Mouse (Mus musculus): Measurements from ENCODE around the gene Sft2d1.

GRCm38 (mm10) chr17:8277266-8277665, 33.6 kb upstream of the Sft2d1 start:
- no peak for TF ChIP-seq ZC3H11A (IDR thresholded peaks at IDR 0.05; ENCODE audit: borderline replicate concordance, low read depth, low read length)
- no peak for TF ChIP-seq CHD2 (IDR thresholded peaks at IDR 0.05; ENCODE audit: low read depth, low read length)
- TF ChIP-seq HCFC1 (IDR thresholded peaks at IDR 0.05; ENCODE audit: borderline replicate concordance, insufficient read depth, low read length): no peak
- TF ChIP-seq MAFK (IDR thresholded peaks at IDR 0.05; ENCODE audit: insufficient read depth, low read depth, low read length): no peak
